Mouse (Mus musculus): ENCODE results near the gene Zfyve28.

DNA sequence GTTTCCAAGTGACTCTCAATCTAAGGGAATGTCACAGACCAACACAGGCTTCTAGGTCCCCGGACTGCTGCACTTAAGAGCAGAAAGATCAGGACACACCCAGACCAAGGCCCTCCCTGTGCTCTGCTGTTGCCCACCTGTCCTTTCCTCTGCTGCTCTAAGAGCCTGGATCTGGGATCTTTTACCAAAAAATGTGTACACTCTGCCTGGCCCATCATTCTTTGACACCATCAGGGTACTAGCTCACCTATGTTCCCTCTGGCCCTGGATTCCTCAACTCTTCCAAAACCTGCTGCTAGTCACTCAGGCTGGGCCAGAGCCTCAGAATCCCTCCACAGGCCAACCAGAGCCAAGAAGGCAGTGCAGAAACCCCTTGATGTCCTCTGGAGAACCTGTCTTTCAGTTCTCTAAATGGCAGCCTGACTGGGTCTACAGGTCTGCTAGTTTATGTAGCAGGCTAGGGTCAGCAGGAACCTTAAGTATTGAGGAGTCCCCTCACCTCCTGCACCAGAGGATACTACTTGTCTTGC is 103.1 kb downstream of the Zfyve28 start:
- TF ChIP-seq POLR2A (IDR thresholded peaks at IDR 0.05; ENCODE audit: extremely low read depth, insufficient read depth, low read length) (no peak), CTCF (IDR thresholded peaks at IDR 0.05; ENCODE audit: low read depth, low read length) (no peak)
